Mouse (Mus musculus) neutrophil, adult 5-6 weeks (primary cell): ENCODE results near the gene Inafm2. TPM values are rescaled to one million over a fixed set of nuclear protein-coding genes. Genes with fewer than 3 reads are reported as not detected.

ENCODE experiments used
- total RNA-seq: library from RNA; stranded (forward); fragments of 200-1000 nt; gene quantifications from 2 replicates; pipeline ENCODE4 v1.2.3, GENCODE M21; 2017

Gene Inafm2
- total RNA-seq, 1 experiment from 2014 or later, result 20.9 TPM

Other genes with a start within 250 kb of the Inafm2 start
- gene Bmf, start 196.1 kb upstream of the Inafm2 start, total RNA-seq, result 34.7 and 35.5 TPM in 2 replicates
- 3.8 and 5.0 TPM in 2 replicates for gene Bub1b, start 147.5 kb upstream of the Inafm2 start, total RNA-seq
- 0.23 and 0.25 TPM in 2 replicates for gene Pak6, start 82.5 kb upstream of the Inafm2 start, total RNA-seq
- gene Ankrd63, start 41.8 kb upstream of the Inafm2 start, total RNA-seq, result 0.74 and 1.2 TPM in 2 replicates
- 87.3 and 90.5 TPM in 2 replicates for gene Plcb2, start 17.3 kb upstream of the Inafm2 start, total RNA-seq
- not detected in 2 replicates for gene Ccdc9b, start 16.9 kb downstream of the Inafm2 start, total RNA-seq
- gene Phgr1, start 27.0 kb downstream of the Inafm2 start, total RNA-seq, result not detected in 2 replicates
- not detected in 2 replicates for gene Disp2, start 34.0 kb downstream of the Inafm2 start, total RNA-seq
- gene Knstrn, start 68.2 kb downstream of the Inafm2 start, total RNA-seq, result 10.7 and 13.2 TPM in 2 replicates
- 36.6 and 47.0 TPM in 2 replicates for gene Ivd, start 116.2 kb downstream of the Inafm2 start, total RNA-seq
- 15.2 and 16.2 TPM in 2 replicates for gene Bahd1, start 154.6 kb downstream of the Inafm2 start, total RNA-seq
- 0.81 and 2.2 TPM in 2 replicates for gene Chst14, start 180.7 kb downstream of the Inafm2 start, total RNA-seq